Mouse (Mus musculus): Measurements from ENCODE around the gene Pmis2. TPM values are rescaled to one million over a fixed set of nuclear protein-coding genes. Genes with fewer than 3 reads are reported as not detected.

Pmis2 gene
- total RNA-seq (2014; rRNA removed; ENCODE audit: low replicate concordance) (not detected in 2 replicates), polyA plus RNA-seq (2015; fragmentation: Nextera tagmentation; extraction: Ambion mirVana) (not detected in 2 replicates)

- Histone ChIP-seq H3K4me2 (ENCODE audit: low read depth, low read length) (no peak within 1 kb of the TSS), H3K27me3 (ENCODE audit: control insufficient read depth, insufficient read depth, low read length) (no peaks in the 10 kb centered on the region), H3K4me1 (ENCODE audit: control insufficient read depth, insufficient read depth) (no peaks in the 10 kb centered on the region), H3K9me3 (replicated peaks; ENCODE audit: control insufficient read depth, low read length) (no peaks in the 10 kb centered on the region), H3K4me3 (ENCODE audit: low read depth, low read length) (no peak within 1 kb of the TSS), H3K9ac (replicated peaks; ENCODE audit: low read depth, low read length) (no peak within 1 kb of the TSS), H3K36me3 (replicated peaks; ENCODE audit: control insufficient read depth, insufficient read depth, low read length) (no peaks in the 10 kb centered on the region), H3K27ac (ENCODE audit: low read depth) (no peak within 1 kb of the TSS)
- ATAC-seq (ENCODE audit: insufficient read depth, low read depth) = no peak
- TF ChIP-seq CTCF (IDR thresholded peaks at IDR 0.05; ENCODE audit: low read depth) (no peak), EP300 (IDR thresholded peaks at IDR 0.05; ENCODE audit: low read depth) (no peak)
- DNase-seq (ENCODE audit: low spot score) = no peak
- WGBS = 64% methylated on average over 9 of the region's 9 CpGs
Measured at GRCm38 (mm10) chr7:30671480-30671879, at the start of gene Pmis2. Gene Pmis2 (minus strand): TSS chr7:30671605.

- Histone ChIP-seq H3K27me3 (ENCODE audit: control insufficient read depth, insufficient read depth, low read length) (peaks cover 14% of the 10 kb centered on the region), H3K27ac (ENCODE audit: low read depth) (no peak overlapping the region), H3K4me1 (ENCODE audit: control insufficient read depth, insufficient read depth) (peaks cover 8% of the 10 kb centered on the region), H3K4me2 (ENCODE audit: low read depth, low read length) (no peak overlapping the region), H3K4me3 (ENCODE audit: low read depth, low read length) (no peak overlapping the region), H3K9ac (replicated peaks; ENCODE audit: low read depth, low read length) (no peak overlapping the region), H3K36me3 (replicated peaks; ENCODE audit: control insufficient read depth, insufficient read depth, low read length) (no peaks in the 10 kb centered on the region), H3K9me3 (replicated peaks; ENCODE audit: control insufficient read depth, low read length) (no peaks in the 10 kb centered on the region)
- ATAC-seq (ENCODE audit: insufficient read depth, low read depth) = no peak
- TF ChIP-seq EP300 (IDR thresholded peaks at IDR 0.05; ENCODE audit: low read depth) = no peak
- TF ChIP-seq CTCF (IDR thresholded peaks at IDR 0.05; ENCODE audit: low read depth) = no peak
- whole genome bisulfite sequencing = 89% methylated on average over 5 of the region's 5 CpGs
- no peak for DNase-seq (ENCODE audit: low spot score)
Measured at GRCm38 (mm10) chr7:30719669-30720068, 48.3 kb upstream of the Pmis2 start.

GRCm38 (mm10) chr7:30717716-30718046 lies 46.3 kb upstream of the Pmis2 start:
- peak overlapping the region; percentile 44 for H3K4me2 ChIP-seq (ENCODE audit: low read depth, low read length)
- H3K9ac ChIP-seq (replicated peaks; ENCODE audit: low read depth, low read length) = no peak overlapping the region
- H3K27me3 ChIP-seq (ENCODE audit: control insufficient read depth, insufficient read depth, low read length) = peaks cover 14% of the 10 kb centered on the region
- no peaks in the 10 kb centered on the region for H3K9me3 ChIP-seq (replicated peaks; ENCODE audit: control insufficient read depth, low read length)
- no peak overlapping the region for H3K27ac ChIP-seq (ENCODE audit: low read depth)
- H3K4me3 ChIP-seq (ENCODE audit: low read depth, low read length) = peak overlapping the region; percentile 1
- peaks cover 8% of the 10 kb centered on the region for H3K4me1 ChIP-seq (ENCODE audit: control insufficient read depth, insufficient read depth)
- DNase-seq (ENCODE audit: low spot score) (no peak), ATAC-seq (ENCODE audit: insufficient read depth, low read depth) (no peak)
- 16% methylated on average over 14 of the region's 14 CpGs for WGBS
- H3K36me3 ChIP-seq (replicated peaks; ENCODE audit: control insufficient read depth, insufficient read depth, low read length) = no peaks in the 10 kb centered on the region
- TF ChIP-seq EP300 (IDR thresholded peaks at IDR 0.05; ENCODE audit: low read depth) = no peak
- no peak for TF ChIP-seq CTCF (IDR thresholded peaks at IDR 0.05; ENCODE audit: low read depth)

GRCm38 (mm10) chr7:30717006-30717715 lies 45.8 kb upstream of the Pmis2 start:
- Histone ChIP-seq H3K4me1 (ENCODE audit: control insufficient read depth, insufficient read depth) (peaks cover 8% of the 10 kb centered on the region), H3K36me3 (replicated peaks; ENCODE audit: control insufficient read depth, insufficient read depth, low read length) (no peaks in the 10 kb centered on the region), H3K27ac (ENCODE audit: low read depth) (no peak overlapping the region), H3K4me2 (ENCODE audit: low read depth, low read length) (peak overlapping the region; percentile 44), H3K9ac (replicated peaks; ENCODE audit: low read depth, low read length) (no peak overlapping the region), H3K27me3 (ENCODE audit: control insufficient read depth, insufficient read depth, low read length) (peaks cover 14% of the 10 kb centered on the region), H3K9me3 (replicated peaks; ENCODE audit: control insufficient read depth, low read length) (no peaks in the 10 kb centered on the region), H3K4me3 (ENCODE audit: low read depth, low read length) (peak overlapping the region; percentile 1)
- peak; percentile 21 for DNase-seq (ENCODE audit: low spot score)
- TF ChIP-seq CTCF (IDR thresholded peaks at IDR 0.05; ENCODE audit: low read depth) (no peak), EP300 (IDR thresholded peaks at IDR 0.05; ENCODE audit: low read depth) (no peak)
- peak; percentile 81 for ATAC-seq (ENCODE audit: insufficient read depth, low read depth)
- 4% methylated on average over 43 of the region's 43 CpGs for WGBS

GRCm38 (mm10) chr7:30711942-30712341 lies 40.5 kb upstream of the Pmis2 start, which contains the start of gene Atp4a:
Gene Atp4a (plus strand): TSS chr7:30712209.
- Histone ChIP-seq H3K9me3 (replicated peaks; ENCODE audit: control insufficient read depth, low read length) (no peaks in the 10 kb centered on the region), H3K36me3 (replicated peaks; ENCODE audit: control insufficient read depth, insufficient read depth, low read length) (no peaks in the 10 kb centered on the region), H3K4me2 (ENCODE audit: low read depth, low read length) (no peak within 1 kb of the TSS), H3K4me1 (ENCODE audit: control insufficient read depth, insufficient read depth) (peaks cover 11% of the 10 kb centered on the region), H3K9ac (replicated peaks; ENCODE audit: low read depth, low read length) (no peak within 1 kb of the TSS), H3K27me3 (ENCODE audit: control insufficient read depth, insufficient read depth, low read length) (peaks cover 5% of the 10 kb centered on the region), H3K4me3 (ENCODE audit: low read depth, low read length) (no peak within 1 kb of the TSS), H3K27ac (ENCODE audit: low read depth) (no peak within 1 kb of the TSS)
- no peak for ATAC-seq (ENCODE audit: insufficient read depth, low read depth)
- WGBS = 77% methylated on average over 3 of the region's 3 CpGs
- TF ChIP-seq EP300 (IDR thresholded peaks at IDR 0.05; ENCODE audit: low read depth) (no peak), CTCF (IDR thresholded peaks at IDR 0.05; ENCODE audit: low read depth) (no peak)
- no peak for DNase-seq (ENCODE audit: low spot score)

GRCm38 (mm10) chr7:30707441-30707840 lies 36.0 kb upstream of the Pmis2 start:
- Histone ChIP-seq H3K27ac (ENCODE audit: low read depth) (no peak overlapping the region), H3K9me3 (replicated peaks; ENCODE audit: control insufficient read depth, low read length) (no peaks in the 10 kb centered on the region), H3K9ac (replicated peaks; ENCODE audit: low read depth, low read length) (no peak overlapping the region), H3K4me1 (ENCODE audit: control insufficient read depth, insufficient read depth) (0 out of 2 replicates have a peak, but pooled peaks cover 10% of the 10 kb centered on the region), H3K4me3 (ENCODE audit: low read depth, low read length) (no peak overlapping the region), H3K27me3 (ENCODE audit: control insufficient read depth, insufficient read depth, low read length) (no peaks in the 10 kb centered on the region), H3K36me3 (replicated peaks; ENCODE audit: control insufficient read depth, insufficient read depth, low read length) (no peaks in the 10 kb centered on the region), H3K4me2 (ENCODE audit: low read depth, low read length) (no peak overlapping the region)
- ATAC-seq (ENCODE audit: insufficient read depth, low read depth) (no peak), DNase-seq (ENCODE audit: low spot score) (no peak)
- 73% methylated on average over 1 of the region's 1 CpGs for WGBS
- TF ChIP-seq CTCF (IDR thresholded peaks at IDR 0.05; ENCODE audit: low read depth) (no peak), EP300 (IDR thresholded peaks at IDR 0.05; ENCODE audit: low read depth) (no peak)

All from heart, postnatal 0 days (tissue).